Mouse (Mus musculus) midbrain, embryonic 11.5 days (tissue): ENCODE measurements around the gene Timeless. TPM values are rescaled to one million over a fixed set of nuclear protein-coding genes. Genes with fewer than 3 reads are reported as not detected.
"Not testable (repeated sequence)": the region's sequence is repeated elsewhere in the genome, so short reads cannot be mapped to it uniquely, and the experiment has no call there.

Experiments used
- ATAC-seq: fragments of 200-750 bp; cut with Nextera tagmentation; 2 replicates; pipeline ENCODE4 v1.8.0; 2017; ENCODE audit warnings: moderate TSS enrichment, moderate library complexity; ENCODE audit not compliant: low FRiP score
- DNase-seq: peaks from one replicate; pipeline ENCODE4 v3.0.0; 2015; ENCODE audit warnings: low spot score; ENCODE audit errors: missing footprints
- H3K27ac ChIP-seq: fragments of 300-500 bp; sonication (generic); 2 replicates; pipeline ENCODE4 v1.5.1; 2014; ENCODE audit warnings: low read depth, low read length
- H3K27me3 ChIP-seq: fragments of 300-500 bp; sonication (generic); 2 replicates; pipeline ENCODE4 v1.6.1; 2014; ENCODE audit warnings: mild to moderate bottlenecking, low read length, moderate library complexity, mixed read lengths; ENCODE audit not compliant: control insufficient read depth, insufficient read depth
- H3K36me3 ChIP-seq: fragments of 300-500 bp; sonication (generic); 2 replicates; pipeline ENCODE4 v1.6.1; 2014; ENCODE audit warnings: mild to moderate bottlenecking, low read length, moderate library complexity, mixed read lengths; ENCODE audit not compliant: control insufficient read depth, insufficient read depth
- H3K4me1 ChIP-seq: fragments of 300-500 bp; sonication (generic); 2 replicates; pipeline ENCODE4 v1.6.1; 2014; ENCODE audit warnings: low read length; ENCODE audit not compliant: control insufficient read depth, insufficient read depth
- H3K4me2 ChIP-seq: fragments of 300-500 bp; sonication (generic); 2 replicates; pipeline ENCODE4 v1.6.1; 2014; ENCODE audit warnings: mild to moderate bottlenecking, moderate library complexity
- H3K4me3 ChIP-seq: fragments of 300-500 bp; sonication (generic); 2 replicates; pipeline ENCODE4 v1.5.1; 2014; ENCODE audit warnings: low read depth, low read length
- H3K9ac ChIP-seq: fragments of 300-500 bp; sonication (generic); 2 replicates; pipeline ENCODE4 v1.6.1; 2014; ENCODE audit warnings: low read length
- H3K9me3 ChIP-seq: fragments of 300-500 bp; sonication (generic); 2 replicates; pipeline ENCODE4 v1.6.1; 2016; ENCODE audit warnings: low read length; ENCODE audit not compliant: control insufficient read depth
- WGBS: fragments of 180-500 bp; shearing (Covaris S2); extraction: QIAGEN DNeasy Blood & Tissue Kit; methylation state at CpG from one replicate; pipeline ENCODE4 v1.1.7; 2014; 5-methylcytosine and 5-hydroxymethylcytosine counted together
- polyA plus RNA-seq: library from polyadenylated mRNA; unstranded; fragments of >200 nt; fragmentation: Nextera tagmentation; extraction: Ambion mirVana; gene quantifications from 2 replicates; pipeline ENCODE4 v1.2.1, GENCODE M21; 2014

Timeless gene
- polyA plus RNA-seq, 1 experiment from 2014 or later, result 52.5 TPM

- DNase-seq (peak; percentile 96), ATAC-seq (peak; percentile 35; the same call in 1 of the 2 replicates)
- no peaks in the 10 kb centered on the region for H3K9me3 ChIP-seq
- H3K36me3 ChIP-seq, result peaks cover 11% of the 10 kb centered on the region; the same call in 1 of the 2 replicates
- peak overlapping the region; percentile 12; the same call in 1 of the 2 replicates for H3K9ac ChIP-seq
- H3K27me3 ChIP-seq, result no peaks in the 10 kb centered on the region
- no peak overlapping the region for H3K27ac ChIP-seq
- no peaks in the 10 kb centered on the region for H3K4me1 ChIP-seq
- H3K4me2 ChIP-seq, result no peak overlapping the region
- WGBS, result 66% methylated on average over 31 of the region's 31 CpGs
- no peak overlapping the region for H3K4me3 ChIP-seq
Measured at GRCm38 (mm10) chr10:128283604-128284579, 52.0 kb downstream of the Timeless start.

GRCm38 (mm10) chr10:128290594-128290993 lies 58.7 kb downstream of the Timeless start:
- not testable (repeated sequence) for H3K4me3 ChIP-seq, H3K4me2 ChIP-seq, H3K9ac ChIP-seq, DNase-seq, H3K9me3 ChIP-seq, H3K27me3 ChIP-seq, H3K4me1 ChIP-seq, H3K27ac ChIP-seq, ATAC-seq, H3K36me3 ChIP-seq
- 58% methylated on average over 1 of the region's 1 CpGs for WGBS

GRCm38 (mm10) chr10:128296370-128297090 lies 64.7 kb downstream of the Timeless start:
- H3K4me1 ChIP-seq, result no peaks in the 10 kb centered on the region
- H3K27me3 ChIP-seq, result no peaks in the 10 kb centered on the region
- H3K36me3 ChIP-seq, result no peaks in the 10 kb centered on the region
- no peak for DNase-seq
- no peaks in the 10 kb centered on the region for H3K9me3 ChIP-seq
- no peak overlapping the region for H3K4me3 ChIP-seq
- 82% methylated on average over 13 of the region's 13 CpGs for WGBS
- no peak overlapping the region for H3K9ac ChIP-seq
- H3K27ac ChIP-seq, result no peak overlapping the region
- ATAC-seq, result no peak
- no peak overlapping the region for H3K4me2 ChIP-seq

- H3K4me3 ChIP-seq, result no peak overlapping the region
- peaks cover 1% of the 10 kb centered on the region for H3K4me1 ChIP-seq
- ATAC-seq, result no peak
- no peaks in the 10 kb centered on the region for H3K36me3 ChIP-seq
- H3K4me2 ChIP-seq, result no peak overlapping the region
- no peak overlapping the region for H3K9ac ChIP-seq
- no peak overlapping the region for H3K27ac ChIP-seq
- DNase-seq, result no peak
- no peaks in the 10 kb centered on the region for H3K9me3 ChIP-seq
- H3K27me3 ChIP-seq, result no peaks in the 10 kb centered on the region
- 93% methylated on average over 4 of the region's 4 CpGs for WGBS
Measured at GRCm38 (mm10) chr10:128297221-128297620, 65.4 kb downstream of the Timeless start.

- H3K9ac ChIP-seq, result no peak overlapping the region
- ATAC-seq, result no peak
Measured at GRCm38 (mm10) chr10:128297622-128298021, 65.8 kb downstream of the Timeless start.

GRCm38 (mm10) chr10:128298243-128298642 lies 66.4 kb downstream of the Timeless start:
- H3K36me3 ChIP-seq, result no peaks in the 10 kb centered on the region
- no peaks in the 10 kb centered on the region for H3K27me3 ChIP-seq
- H3K4me2 ChIP-seq, result no peak overlapping the region
- no peak overlapping the region for H3K9ac ChIP-seq
- no peak overlapping the region for H3K4me3 ChIP-seq
- 75% methylated on average over 6 of the region's 6 CpGs for WGBS
- H3K9me3 ChIP-seq, result no peaks in the 10 kb centered on the region
- peaks cover 5% of the 10 kb centered on the region for H3K4me1 ChIP-seq
- DNase-seq, result no peak
- no peak for ATAC-seq
- H3K27ac ChIP-seq, result no peak overlapping the region

More at GRCm38 (mm10) chr10:128297622-128298021, 65.8 kb downstream of the Timeless start:
- Histone ChIP-seq H3K4me2 (no peak overlapping the region), H3K9me3 (no peaks in the 10 kb centered on the region), H3K27me3 (no peaks in the 10 kb centered on the region), H3K4me3 (no peak overlapping the region), H3K4me1 (peaks cover 5% of the 10 kb centered on the region), H3K27ac (no peak overlapping the region), H3K36me3 (no peaks in the 10 kb centered on the region)
- 86% methylated on average over 11 of the region's 11 CpGs for WGBS
- DNase-seq, result no peak

- Histone ChIP-seq H3K9ac (no peak within 1 kb of the TSS), H3K27me3 (no peaks in the 10 kb centered on the region), H3K4me1 (peaks cover 5% of the 10 kb centered on the region), H3K4me2 (no peak within 1 kb of the TSS), H3K9me3 (no peaks in the 10 kb centered on the region), H3K36me3 (no peaks in the 10 kb centered on the region), H3K27ac (no peak within 1 kb of the TSS), H3K4me3 (no peak within 1 kb of the TSS)
- 83% methylated on average over 11 of the region's 11 CpGs for WGBS
- DNase-seq (no peak), ATAC-seq (no peak)
Measured at GRCm38 (mm10) chr10:128298702-128299171, 66.9 kb downstream of the Timeless start, which contains the start of gene Il23a. Il23a (minus strand) TSS chr10:128298752.

- H3K9me3 ChIP-seq, result no peaks in the 10 kb centered on the region
- H3K27ac ChIP-seq, result peak overlapping the region; percentile 52
- peaks cover 11% of the 10 kb centered on the region for H3K4me1 ChIP-seq
- no peak for ATAC-seq
- no peaks in the 10 kb centered on the region for H3K27me3 ChIP-seq
- WGBS, result 46% methylated on average over 3 of the region's 3 CpGs
- H3K4me3 ChIP-seq, result peak overlapping the region; percentile 40
- no peaks in the 10 kb centered on the region for H3K36me3 ChIP-seq
- peak overlapping the region; percentile 73 for H3K9ac ChIP-seq
- peak overlapping the region; percentile 65 for H3K4me2 ChIP-seq
- no peak for DNase-seq
Measured at GRCm38 (mm10) chr10:128302357-128302756, 70.5 kb downstream of the Timeless start.
